Mouse (Mus musculus): Measurements from ENCODE around the gene Pdcd4.

GRCm38 (mm10) chr19:53856794-53857193, 35.2 kb upstream of the Pdcd4 start:
- TF ChIP-seq CTCF (IDR thresholded peaks at IDR 0.05; ENCODE audit: extremely low read depth, insufficient read depth, insufficient read length, insufficient replicate concordance) (no peak), POLR2A (IDR thresholded peaks at IDR 0.05; ENCODE audit: low read depth, low read length) (no peak)
